Mouse (Mus musculus) central nervous system, embryonic 18 days (tissue): ENCODE results near the gene Vmn1r191. TPM values are rescaled to one million over a fixed set of nuclear protein-coding genes. Genes with fewer than 3 reads are reported as not detected.

Experiments
- polyA plus RNA-seq: library from polyadenylated mRNA; depleted of rRNA; stranded (reverse); fragments of >200 nt; gene quantifications from 2 replicates; pipeline ENCODE4 v1.2.3, GENCODE M21; 2012; rRNA removed

The Vmn1r191 gene
- not detected in 2 replicates for polyA plus RNA-seq

GRCm38 (mm10) chr13:22183869-22184268 is at the start of gene Vmn1r191:
Gene Vmn1r191, minus strand, starts transcription at chr13:22183969.

DNA sequence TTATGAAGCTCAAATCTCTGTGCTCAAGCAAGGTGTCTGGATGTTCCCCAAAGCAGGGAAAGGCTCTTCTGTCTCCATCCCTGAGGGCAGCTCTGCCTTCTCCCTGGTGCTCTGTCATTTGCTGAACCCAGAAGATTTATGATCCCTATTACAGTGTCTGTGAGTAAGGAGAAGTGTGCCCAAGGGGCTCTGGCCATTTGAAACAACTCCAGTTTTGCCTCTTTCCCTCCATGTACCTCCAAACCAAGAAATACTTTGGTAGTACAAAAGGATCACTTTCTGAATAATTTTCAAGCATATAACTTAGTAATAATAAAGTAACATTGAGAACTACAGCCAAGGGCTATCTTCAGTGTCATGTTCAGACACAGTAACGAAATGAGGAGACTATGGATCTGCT is 39.3 kb upstream of the Vmn1r191 start, which contains the start of gene Vmn1r193:
Vmn1r193 (minus strand) TSS at position 101 of the 400 bp plus-strand sequence.

DNA sequence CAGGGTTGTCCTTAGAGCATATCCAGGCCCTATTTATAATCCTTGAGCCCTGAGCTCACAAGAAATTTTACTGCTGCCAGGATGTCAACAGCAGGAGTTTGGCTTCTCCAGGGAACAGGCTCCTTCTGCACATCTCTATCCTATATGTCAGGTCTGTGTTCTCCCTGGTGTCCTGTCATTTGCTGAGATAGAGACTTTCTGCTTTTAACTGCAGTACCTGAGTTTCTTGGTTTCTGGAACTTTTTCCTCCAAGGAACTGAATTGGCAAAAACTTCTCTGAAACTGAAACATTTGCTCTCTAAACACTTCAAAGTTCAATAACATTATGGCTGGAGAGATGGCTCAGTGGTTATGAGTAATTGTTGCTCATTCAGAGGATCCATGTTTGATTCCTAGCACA is 7.3 kb upstream of the Vmn1r191 start, which contains the start of gene Vmn1r192:
Vmn1r192 (minus strand) TSS at position 101 of the 400 bp plus-strand sequence.

Other genes starting within 250 kb of the Vmn1r191 start
- 12.3 and 13.4 TPM in 2 replicates for gene Zfp184, start 238.9 kb downstream of the Vmn1r191 start, polyA plus RNA-seq
- gene Pom121l2, start 202.8 kb downstream of the Vmn1r191 start, polyA plus RNA-seq, result 0.03 and 0.04 TPM in 2 replicates
- gene Prss16, start 174.2 kb downstream of the Vmn1r191 start, polyA plus RNA-seq, result not detected in 2 replicates
- gene Hist1h2ah, start 148.4 kb downstream of the Vmn1r191 start, polyA plus RNA-seq, result 0.89 and 1.4 TPM in 2 replicates
- gene Hist1h2bk, start 148.1 kb downstream of the Vmn1r191 start, polyA plus RNA-seq, result 2.4 and 3.9 TPM in 2 replicates
- 7.9 and 9.4 TPM in 2 replicates for gene Hist1h4i, start 142.6 kb downstream of the Vmn1r191 start, polyA plus RNA-seq
- gene Hist1h2ag, start 141.0 kb downstream of the Vmn1r191 start, polyA plus RNA-seq, result 6.1 and 6.9 TPM in 2 replicates
- gene Hist1h2bj, start 140.8 kb downstream of the Vmn1r191 start, polyA plus RNA-seq, result 3.2 and 4.0 TPM in 2 replicates
- gene Vmn1r188, start 99.5 kb downstream of the Vmn1r191 start, polyA plus RNA-seq, result 0.01 TPM in 2 replicates
- not detected in 2 replicates for gene Vmn1r189, start 78.1 kb downstream of the Vmn1r191 start, polyA plus RNA-seq
- not detected in 2 replicates for gene Vmn1r192, start 7.2 kb upstream of the Vmn1r191 start, polyA plus RNA-seq
- gene Vmn1r193, start 39.2 kb upstream of the Vmn1r191 start, polyA plus RNA-seq, result not detected in 2 replicates
- gene Vmn1r194, start 60.2 kb upstream of the Vmn1r191 start, polyA plus RNA-seq, result not detected in 2 replicates
- gene Vmn1r195, start 86.6 kb upstream of the Vmn1r191 start, polyA plus RNA-seq, result not detected in 2 replicates
- not detected in 2 replicates for gene Vmn1r196, start 106.0 kb upstream of the Vmn1r191 start, polyA plus RNA-seq
- gene Vmn1r197, start 140.6 kb upstream of the Vmn1r191 start, polyA plus RNA-seq, result not detected in 2 replicates
- not detected in 2 replicates for gene Vmn1r198, start 166.4 kb upstream of the Vmn1r191 start, polyA plus RNA-seq
- not detected in 2 replicates for gene Vmn1r199, start 195.8 kb upstream of the Vmn1r191 start, polyA plus RNA-seq
- gene Vmn1r200, start 206.4 kb upstream of the Vmn1r191 start, polyA plus RNA-seq, result 0.05 TPM in 2 replicates